Mouse (Mus musculus) inflammation-experienced regulatory T-cells, adult 6 months (primary cell): ENCODE data around the gene Usf2. TPM values are rescaled to one million over a fixed set of nuclear protein-coding genes. Genes with fewer than 3 reads are reported as not detected.
A peak's percentile ranks its signal among the peaks of the same experiment; 100 is the strongest.

Experiments used
- ATAC-seq: one replicate; pipeline ENCODE4 v1.8.0; 2017
- polyA plus RNA-seq, 3 experiments: library from polyadenylated mRNA; unstranded; fragments of 100-300 nt; shearing (Covaris generic); gene quantifications; one replicate each; pipeline ENCODE4 v1.2.1; 2017

Gene Usf2
- polyA plus RNA-seq = 10 to 100 TPM in 2 of 3 experiments, 1 to 10 TPM in 1; 8.8 to 18.8 (median 13.6) TPM

DNA sequence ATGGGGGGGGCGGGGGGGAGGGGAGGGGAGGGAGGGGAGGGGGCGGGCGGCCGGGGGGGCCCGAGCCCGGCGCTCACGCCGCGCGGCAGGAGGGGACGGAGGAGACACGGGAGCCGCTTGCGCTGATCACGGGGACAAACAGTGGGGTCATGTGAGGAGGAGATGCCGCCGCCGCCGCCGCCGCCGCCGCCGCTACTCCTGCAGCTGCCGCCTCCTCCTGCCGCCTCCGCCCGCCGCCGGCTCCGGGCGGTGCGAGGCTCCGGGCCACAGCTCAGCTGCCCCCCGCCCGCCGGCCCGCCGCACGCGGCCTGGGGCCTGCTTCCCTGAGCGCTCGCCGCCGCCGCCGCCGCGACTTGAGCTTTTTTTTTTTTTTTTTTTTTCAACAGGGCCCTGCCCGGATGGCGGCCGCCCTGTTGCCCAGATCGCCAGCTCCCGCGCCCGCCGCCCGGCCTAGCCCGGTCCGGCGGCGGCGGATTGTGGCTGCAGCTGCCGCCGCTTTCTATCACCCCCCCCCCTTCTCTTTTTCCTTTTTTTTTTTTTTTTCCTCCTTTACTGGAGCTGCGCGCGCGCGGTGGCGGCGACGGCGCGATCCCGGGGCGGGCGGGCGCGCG lies at the start of gene Usf2:
TSS of gene Usf2 (minus strand) at position 48 of the 611 bp plus-strand sequence.
- ATAC-seq = peak; percentile 73

DNA sequence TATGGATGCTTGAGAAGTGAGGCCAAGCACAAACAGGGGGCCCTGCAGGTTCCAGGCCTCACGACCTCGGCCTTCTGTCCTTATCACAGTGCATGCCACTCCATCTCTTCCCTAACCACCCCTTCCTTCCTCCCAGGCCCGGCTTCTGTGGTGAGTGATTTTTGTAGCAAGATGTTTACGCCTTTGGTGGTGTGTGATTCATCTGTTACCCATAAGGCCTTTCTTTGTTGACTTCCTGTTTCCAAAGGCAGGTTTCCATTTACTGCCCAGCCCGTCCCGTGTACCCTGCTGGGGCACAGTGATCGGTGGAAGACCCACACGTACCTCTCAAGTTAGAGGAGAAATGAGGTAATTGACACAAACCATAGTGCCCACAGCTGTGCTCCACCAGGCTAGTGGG lies 46.0 kb upstream of the Usf2 start:
- peak; percentile 89 for ATAC-seq

DNA sequence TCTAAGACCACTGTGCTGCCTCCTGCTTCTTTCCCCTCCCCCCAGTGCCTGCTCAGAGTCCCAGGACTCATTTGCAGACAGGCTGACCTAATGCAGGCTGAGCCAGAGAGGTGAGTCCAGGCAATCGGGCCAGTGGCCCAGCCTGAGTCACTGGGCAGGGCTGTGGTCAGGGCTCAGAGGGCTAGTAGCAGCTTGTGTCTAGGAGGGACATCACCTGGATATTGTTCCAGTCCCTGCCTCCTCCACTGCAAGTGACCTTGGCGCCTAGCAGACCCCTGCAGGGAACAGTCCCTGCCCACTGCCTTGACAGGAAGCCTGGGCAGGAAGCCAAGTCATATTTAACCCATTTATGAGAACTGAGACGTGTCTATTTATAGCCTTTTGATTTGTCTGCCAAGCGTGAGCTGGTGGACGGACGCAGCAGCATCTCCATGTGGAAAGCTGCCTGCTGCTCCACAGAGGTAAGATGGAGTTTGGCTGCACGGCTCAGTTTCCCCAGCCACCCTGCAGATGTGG lies 44.0 kb upstream of the Usf2 start:
- ATAC-seq = peak; percentile 57

DNA sequence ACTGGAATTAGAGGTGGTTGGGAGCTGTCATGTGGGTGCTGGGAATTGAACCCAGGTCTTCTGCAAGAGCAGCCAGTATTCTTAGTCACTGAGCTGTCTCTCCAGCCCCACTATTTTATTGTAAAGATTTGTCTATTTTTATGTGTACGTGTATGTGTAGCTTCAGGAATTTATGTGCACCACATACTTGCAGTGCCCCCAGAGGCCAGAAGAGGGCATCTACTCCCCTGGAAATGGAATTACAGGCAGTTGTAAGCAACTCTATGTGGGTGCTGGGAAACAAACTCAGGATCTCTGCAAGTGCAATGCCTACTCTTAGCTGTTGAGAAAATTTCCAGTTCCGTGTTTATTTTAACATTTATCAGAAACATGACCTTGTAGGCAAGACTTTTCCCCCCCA lies 39.9 kb upstream of the Usf2 start:
- ATAC-seq = no peak

DNA sequence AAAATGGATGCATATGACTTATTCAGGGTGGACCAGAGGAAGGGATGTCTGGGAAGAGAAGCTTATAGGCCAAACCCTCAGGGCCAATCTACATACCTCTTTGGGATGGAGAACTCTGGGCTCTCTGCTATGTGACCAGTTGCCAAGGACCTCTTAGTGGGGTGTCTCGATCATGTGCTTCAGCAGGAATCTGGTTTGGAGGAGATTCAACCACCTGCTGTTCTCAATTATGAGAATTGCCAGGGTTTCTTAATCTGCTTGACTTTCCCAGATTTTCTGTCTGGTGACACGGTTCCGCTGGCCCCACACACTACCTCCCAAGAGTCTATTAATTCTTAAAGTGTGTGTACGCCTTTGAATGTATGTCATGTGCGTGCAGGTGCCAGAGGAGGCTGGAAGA lies 37.4 kb upstream of the Usf2 start:
- no peak for ATAC-seq

DNA sequence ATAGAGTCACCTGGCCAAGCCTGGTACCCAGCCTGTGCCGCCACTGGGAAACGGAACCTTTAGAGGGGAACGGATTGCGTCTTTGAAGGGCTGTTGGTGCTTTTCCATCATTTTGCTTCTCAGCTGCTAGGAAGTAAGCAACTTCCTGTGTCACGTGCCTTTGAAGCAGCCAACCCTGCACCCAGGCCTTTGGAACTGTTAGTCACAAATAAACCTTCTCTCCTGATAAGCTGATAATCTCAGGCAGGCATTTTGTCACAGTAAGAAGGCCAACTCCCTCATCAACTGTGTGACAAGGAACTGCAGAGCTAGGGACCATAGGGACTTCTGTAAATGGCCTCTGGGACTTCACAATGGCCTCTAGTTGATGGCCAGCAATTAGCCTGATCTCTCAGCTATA lies 35.5 kb upstream of the Usf2 start:
- no peak for ATAC-seq

DNA sequence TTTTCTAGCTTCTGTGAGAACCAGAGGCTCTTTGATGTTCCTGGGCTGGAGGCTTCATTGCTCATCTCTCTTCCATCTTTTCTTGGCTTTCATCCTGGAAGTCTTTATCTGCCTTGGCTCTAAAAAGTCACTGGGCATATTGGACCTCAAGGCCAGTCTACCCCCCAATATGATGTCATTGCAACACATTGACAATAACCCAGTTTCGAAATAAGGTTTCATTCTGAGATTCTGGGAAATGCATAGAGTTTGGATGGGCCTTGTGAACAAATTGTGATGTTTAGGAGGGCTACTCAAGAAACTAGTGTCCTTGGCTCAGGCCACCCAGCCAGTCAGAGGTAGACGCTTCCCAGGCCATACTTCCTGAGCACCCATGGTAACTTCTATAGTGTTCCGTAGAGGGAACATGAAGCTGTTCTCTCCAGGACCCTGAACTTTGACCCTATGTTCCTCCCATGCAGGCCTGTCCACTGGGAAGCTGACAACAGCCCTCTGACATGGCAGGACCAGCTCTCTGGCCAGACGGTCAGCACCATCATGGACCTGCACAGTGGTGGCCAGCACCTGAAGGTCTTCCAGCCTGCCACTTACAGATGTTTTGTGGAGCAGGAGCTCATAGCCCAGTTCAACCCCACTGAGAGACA lies 32.0 kb upstream of the Usf2 start:
- ATAC-seq = no peak

DNA sequence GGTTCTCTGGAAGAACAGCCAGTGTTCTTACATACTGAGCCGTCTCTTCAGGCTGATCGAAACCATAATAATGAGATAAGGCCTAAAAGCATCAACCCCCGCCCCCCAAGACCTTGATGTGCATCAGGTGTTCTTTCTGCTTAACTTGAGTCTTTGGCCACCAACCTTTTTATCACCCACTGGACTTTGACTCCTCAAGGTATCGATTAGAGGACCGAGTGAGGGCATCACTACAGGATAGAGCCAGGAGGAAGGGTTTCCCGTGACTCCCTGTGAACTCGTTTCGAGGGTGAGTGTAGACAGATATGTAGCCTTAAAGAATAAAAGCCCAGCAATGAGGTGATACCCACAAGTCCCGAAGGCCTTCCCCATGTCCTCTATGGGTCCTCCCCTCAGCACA lies 28.8 kb upstream of the Usf2 start:
- ATAC-seq = no peak

DNA sequence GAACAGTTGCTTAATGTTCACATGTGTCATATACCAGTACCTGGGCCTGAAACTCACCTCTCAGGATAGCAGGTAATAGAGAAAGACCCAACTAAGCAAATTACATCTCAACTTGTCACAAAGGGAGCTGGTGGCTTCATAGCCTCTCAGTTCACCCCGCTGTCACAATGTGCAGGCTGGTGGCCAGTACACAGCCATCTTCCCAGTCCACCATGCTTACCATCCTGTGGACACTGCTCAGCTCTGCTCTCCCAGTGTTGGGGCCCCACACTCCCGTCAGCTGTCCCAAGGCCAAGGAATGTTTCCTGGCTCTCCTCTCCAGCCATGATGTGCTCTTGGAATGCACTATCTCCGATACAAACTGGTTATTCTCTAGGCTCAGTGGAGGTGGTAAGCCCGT lies 25.1 kb upstream of the Usf2 start:
- ATAC-seq = no peak

DNA sequence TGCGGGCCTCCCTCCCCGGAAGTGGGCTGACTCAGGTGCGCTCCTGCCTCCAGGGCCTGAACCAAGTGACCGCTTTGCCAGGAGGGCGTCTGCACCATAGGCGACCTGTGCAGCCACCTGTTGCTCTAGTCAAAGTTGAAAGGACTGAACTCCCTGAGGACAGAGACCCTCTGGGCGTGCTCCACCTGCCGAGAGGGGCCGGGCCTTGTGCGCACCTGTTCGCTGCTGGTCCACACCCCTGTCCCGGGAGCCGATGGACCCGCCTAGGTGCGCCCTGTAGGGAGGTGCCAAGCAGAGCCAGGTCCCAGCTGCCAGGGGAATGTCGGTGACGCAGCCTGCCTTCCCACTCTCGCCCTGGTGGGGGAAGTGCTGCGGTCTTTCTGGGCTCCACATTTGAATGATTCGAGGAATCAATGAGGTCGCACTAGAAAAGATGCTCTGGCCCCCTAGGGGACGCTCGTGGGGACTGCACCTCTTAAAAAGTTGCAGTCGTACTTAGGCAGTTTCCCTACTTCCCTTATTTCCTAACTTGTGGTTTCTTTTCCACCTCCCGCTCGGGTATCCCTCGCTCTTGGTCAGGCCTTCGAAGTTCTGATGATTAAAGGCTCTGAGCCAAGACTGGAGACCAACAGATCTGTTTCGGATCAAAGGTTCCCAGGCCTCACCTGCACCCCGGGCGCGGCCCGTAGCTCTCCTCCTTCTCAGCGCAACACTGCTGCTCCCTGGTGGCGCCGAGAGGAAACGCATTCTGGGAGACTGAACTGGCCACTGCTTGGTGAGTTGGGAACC lies 17.1 kb upstream of the Usf2 start, which contains the start of gene Fam187b:
TSS of gene Fam187b (plus strand) at position 290 of the 789 bp plus-strand sequence.
- peak; percentile 91 for ATAC-seq

DNA sequence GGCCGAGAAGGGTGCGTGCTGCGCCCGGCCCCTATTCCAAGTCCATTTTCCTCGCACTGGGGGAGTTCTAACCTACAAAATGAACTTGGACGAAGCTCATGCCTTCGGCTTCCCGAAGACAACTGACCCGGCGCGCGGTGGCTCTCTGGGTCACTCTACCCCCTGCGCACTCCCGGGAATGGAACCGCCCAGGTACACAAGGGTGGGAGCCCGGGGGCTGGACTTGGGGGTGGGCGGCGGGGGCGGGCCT lies 16.6 kb upstream of the Usf2 start, which contains the start of gene Lsr:
TSS of gene Lsr (minus strand) at position 214 of the 250 bp plus-strand sequence.
- ATAC-seq = no peak

DNA sequence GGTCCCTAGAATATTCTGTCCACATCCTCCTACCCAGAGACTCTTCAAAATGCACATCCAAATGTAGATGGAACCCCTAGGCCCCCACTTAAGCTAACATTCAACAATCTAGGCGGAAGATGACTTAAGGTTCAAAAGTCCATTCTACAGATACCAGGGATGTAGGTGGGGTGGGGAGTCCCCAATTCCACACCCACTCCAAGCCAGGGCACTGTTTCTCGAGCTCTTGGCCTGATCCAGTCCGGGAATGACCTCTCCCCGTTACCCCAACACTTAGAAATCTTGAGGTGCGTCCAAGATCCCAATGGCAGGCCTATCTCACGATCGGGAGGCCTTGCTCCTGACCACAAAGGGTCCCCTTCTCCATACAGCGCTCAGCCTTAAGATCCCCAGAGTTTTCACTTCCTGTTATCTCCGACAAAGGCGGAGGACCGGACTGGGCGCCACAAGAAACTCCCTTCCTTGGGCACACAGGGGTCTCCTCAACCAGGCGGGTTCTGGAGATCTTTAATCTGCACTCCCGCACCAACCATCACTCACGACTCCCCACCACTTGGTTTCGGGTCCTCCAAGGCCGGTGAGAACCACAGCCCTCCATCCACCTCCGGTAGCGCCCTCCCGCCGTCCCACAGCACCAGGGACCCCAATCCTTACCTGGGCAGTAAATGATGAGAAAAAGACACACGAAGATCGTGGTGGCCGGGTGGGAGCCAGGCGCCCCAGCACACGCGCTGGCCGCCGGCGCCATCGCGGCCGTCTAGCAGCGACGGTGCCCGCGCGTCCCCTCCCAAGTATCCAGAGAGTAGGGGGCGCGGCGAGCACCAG lies 16.0 kb upstream of the Usf2 start:
- ATAC-seq = no peak

DNA sequence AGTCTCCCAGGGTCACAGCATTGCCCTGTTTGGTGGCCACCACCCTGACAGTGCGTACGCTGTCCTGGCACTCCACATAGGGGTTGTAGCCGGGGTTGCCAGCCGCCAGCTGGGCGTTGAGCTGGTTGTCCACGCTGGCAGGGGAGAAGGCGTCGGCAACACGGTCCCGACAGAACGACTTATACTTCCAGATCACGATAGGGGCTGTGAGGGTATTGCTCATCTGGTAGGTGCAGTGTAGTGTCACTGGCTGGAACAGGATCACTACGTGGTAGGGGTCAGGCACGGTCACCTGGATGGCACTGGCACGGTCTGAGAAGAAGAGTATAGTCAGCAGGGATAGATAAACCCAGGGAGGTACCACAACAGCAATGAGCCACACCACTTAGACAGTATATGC lies 15.3 kb upstream of the Usf2 start:
- ATAC-seq = no peak

DNA sequence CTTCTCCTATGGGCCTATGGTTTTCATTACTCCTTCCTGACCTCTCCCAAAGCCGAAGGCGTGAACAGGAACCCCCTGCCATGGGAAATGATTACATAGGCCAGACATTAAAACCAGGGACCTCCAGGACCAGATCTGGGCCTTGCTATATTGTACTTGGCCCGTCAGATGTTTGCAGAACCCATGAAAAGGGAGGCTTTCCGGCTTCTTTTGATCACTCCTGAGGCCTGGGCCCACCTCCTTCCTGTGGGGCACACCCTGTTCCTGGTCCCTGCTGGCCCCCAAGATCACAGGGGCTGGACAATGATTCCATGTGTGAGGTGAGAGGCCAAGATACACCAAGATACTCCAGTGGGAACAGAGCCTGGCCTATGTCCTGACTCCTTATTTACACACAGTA lies 12.6 kb upstream of the Usf2 start:
- ATAC-seq = no peak

DNA sequence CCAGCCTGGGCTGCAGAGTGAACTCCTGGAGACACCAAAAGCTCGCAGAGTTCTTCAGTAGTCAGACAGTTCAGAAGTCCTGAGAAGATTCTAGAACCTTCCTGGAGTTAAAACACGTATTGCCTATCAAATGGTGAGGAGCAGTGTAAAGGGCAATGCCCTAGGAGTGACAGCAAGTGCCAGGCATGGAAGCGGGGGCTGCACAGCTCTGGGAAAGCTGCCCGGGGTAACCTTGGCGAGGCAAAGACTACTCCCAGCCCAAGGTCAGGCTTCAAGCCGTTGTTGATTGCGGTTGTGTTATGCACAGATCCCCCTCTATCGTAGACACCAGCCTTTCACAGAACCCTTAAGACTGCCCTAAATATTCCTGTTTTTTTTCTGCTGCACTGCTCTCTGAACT lies 12.0 kb upstream of the Usf2 start:
- ATAC-seq = no peak

DNA sequence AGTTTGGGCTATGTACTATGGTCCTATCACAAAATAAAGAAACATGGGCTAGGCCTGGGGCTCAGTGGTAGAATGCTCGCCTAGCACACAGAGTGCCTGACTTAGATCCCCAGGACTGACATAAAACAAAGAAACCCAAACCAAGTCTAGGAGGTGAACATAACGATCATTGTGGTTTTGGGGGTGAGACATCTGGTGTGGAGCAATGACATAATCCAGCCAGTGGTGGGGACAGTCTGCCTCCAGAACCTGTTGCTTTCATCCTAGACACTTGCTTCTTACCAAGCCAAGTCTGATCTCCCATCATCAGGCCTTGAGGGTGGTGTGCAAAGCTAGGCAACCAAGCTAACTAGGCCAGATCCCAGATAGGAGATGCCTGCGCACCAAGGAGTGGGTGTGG lies 10.1 kb upstream of the Usf2 start:
- no peak for ATAC-seq

DNA sequence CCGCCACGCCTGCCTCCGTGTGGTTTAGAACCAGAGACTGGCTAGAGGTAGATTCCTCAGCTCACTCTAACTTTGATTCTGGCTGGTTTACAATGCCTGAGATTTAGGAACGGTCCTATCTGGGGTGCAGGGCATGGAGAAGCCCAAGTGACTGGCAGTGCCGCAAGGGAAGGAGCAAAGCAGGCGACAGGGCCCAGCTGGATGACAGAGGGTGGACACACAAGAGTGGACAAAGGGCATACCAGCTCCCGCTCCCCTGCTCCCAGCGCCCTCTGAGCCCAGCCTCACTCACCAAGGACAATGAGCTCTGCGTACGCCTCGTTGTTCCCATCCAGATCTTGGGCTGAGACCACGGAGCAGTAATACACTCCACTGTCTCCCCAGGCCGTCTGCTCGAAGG lies 9.1 kb upstream of the Usf2 start:
- ATAC-seq = no peak

DNA sequence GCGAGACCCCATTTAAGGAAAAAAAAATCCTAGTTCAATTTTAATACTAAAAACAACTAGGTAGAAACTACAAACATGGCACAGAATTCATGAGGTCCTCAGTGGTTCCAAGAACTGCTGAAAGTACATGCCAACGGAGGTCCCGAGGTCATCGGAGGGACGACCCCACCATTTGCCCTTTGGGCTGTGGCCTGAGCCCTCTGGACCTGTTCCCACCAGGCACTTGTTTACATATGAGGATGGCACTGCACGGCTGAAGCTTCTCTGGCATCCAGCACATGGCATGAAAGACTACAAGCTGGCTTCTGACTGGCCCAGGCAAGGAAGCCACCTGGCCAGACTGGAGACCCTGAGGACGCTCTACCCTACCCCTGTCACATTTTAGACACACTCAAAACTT lies 7.8 kb upstream of the Usf2 start:
- no peak for ATAC-seq

DNA sequence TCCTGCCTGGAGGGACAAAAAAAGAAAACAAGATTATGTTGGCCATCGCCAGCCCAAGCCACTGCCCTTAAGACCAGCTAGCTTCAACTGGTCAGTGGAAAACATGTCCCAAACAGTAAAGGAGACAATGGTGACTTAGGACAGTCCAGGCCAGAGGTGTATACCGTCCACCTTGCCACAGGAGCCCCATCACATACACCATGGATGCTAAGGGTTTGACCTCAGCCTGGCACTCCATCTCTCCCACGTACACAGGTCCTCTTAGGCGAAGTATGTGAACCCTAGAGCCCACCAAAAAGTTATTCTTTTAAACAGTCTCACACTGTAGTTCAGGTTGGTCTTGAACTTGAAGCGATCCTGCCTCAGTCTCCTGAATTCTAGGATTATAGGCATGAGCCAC lies 6.3 kb upstream of the Usf2 start:
- no peak for ATAC-seq

DNA sequence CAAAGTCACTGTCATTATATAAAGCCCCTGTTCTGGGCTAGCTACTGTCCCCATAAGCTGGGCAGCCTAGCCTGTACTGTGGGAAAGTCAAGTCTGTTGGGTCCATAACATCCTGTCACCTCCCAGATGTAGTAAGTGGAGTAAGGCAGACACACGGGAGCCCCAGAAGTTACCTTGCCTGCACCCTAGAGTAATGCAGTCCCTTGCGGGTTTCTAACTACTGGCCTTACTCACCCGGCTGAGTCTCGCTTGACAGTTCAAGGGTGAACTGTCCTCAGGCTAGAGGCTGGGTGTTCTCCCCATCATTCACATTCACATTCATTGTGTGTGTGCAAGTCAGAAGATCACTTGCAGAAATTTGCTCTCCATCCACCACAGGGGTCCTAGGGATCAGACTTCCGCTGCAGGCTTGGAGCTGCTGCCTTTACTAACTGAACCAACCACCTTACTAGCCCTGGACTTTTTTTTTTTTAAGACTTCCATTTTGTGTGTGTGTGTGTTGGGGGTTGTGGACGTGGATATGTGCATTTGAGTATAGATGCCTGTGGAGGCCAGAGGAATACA lies 3.3 kb upstream of the Usf2 start:
- ATAC-seq = no peak

DNA sequence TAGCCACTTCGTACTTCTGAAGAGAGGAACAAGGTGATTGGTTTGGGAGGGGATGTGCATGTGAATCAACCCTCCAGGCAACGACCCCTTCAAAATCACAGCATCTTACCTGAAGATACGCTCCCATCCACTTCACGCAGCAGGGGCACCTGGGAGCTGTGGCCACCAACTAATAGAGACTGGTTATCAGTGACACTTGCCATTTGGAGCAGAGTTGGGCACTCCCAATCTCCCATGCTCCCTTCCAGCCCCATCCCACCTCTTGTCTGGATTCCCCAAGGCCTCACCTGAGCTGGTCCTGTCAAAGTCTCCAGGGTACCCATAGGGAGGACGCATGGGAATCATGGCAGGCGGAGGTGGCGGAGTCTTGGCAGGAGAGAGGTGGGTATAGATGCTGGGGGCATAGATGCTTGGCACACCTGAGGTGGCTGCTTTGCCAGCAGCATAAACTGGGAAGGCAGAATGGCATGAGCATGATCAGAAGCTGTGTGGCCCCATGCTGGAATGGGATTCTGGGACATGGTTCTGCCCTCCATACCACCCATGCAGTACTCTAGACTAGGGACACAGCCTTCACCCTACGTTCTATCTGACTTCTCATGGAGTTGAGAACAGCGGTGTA lies 2.4 kb upstream of the Usf2 start:
- ATAC-seq = no peak
